Mouse (Mus musculus): ENCODE measurements around the gene Raver1. TPM values are rescaled to one million over a fixed set of nuclear protein-coding genes. Genes with fewer than 3 reads are reported as not detected.
A peak's percentile ranks its signal among the peaks of the same experiment; 100 is the strongest.
"Not testable (repeated sequence)": the region's sequence is repeated elsewhere in the genome, so short reads cannot be mapped to it uniquely, and the experiment has no call there.

Gene Raver1
- total RNA-seq, 2 experiments from 2014 or later: 25.1 to 27.7 TPM

- intact Hi-C loops (cut with DNase I): no loop called here
- DNase-seq: no peak
These were observed 40.2 kb downstream of the Raver1 start for GRCm38 (mm10) chr9:21051578-21051977.

GRCm38 (mm10) chr9:21045235-21045634, 46.6 kb downstream of the Raver1 start:
- no peak for DNase-seq
- intact Hi-C loops (cut with DNase I): no loop called here

DNA sequence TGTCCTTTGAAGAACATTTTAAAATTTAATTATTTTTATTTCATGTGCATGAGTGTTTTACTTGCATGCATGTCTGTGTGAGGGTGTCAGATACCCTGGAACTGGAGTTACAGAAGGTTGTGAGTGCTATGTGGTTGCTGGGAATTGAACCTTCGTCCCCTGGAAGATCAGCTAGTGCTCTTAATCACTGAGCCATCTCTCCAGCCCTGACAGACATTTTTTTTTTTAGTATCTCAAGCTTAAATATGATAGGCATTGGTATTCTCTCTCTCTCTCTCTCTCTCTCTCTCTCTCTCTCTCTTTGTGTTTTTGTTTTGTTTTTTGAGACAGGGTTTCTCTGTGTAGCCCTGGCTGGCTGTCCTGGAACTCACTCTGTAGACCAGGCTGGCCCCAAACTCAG, 47.0 kb downstream of the Raver1 start:
- intact Hi-C loops (cut with DNase I); DNase-seq: not testable (repeated sequence)

GRCm38 (mm10) chr9:21043563-21043962, 48.2 kb downstream of the Raver1 start:
- intact Hi-C loops (cut with DNase I): no loop called here
- DNase-seq: no peak

DNA sequence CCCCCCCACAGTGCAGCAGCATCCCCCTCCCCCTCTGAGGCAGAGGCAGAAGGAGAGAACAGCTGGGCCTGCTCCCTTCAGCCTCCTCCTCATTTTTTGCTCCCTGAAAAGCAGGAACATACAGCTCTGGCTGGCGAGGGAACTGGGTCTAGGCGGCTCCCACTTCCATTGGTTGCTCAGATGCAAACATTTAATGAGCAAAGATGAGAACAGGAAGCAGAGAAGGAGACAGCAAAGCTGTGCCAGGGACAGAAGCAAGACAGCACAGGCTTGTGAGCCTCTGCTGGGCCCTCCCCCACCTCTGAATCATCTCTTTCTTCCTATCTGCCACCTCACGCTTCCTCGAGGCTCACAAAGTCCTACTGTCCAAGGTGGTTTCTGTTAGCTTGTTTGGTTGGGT, 50.5 kb downstream of the Raver1 start:
- intact Hi-C loops (cut with DNase I): no loop called here
- no peak for DNase-seq

GRCm38 (mm10) chr9:21039779-21040178, 52.0 kb downstream of the Raver1 start:
- intact Hi-C loops (cut with DNase I): no loop called here
- DNase-seq: no peak

GRCm38 (mm10) chr9:21037481-21037891, 54.3 kb downstream of the Raver1 start:
- intact Hi-C loops (cut with DNase I): no loop called here
- no peak for DNase-seq

DNA sequence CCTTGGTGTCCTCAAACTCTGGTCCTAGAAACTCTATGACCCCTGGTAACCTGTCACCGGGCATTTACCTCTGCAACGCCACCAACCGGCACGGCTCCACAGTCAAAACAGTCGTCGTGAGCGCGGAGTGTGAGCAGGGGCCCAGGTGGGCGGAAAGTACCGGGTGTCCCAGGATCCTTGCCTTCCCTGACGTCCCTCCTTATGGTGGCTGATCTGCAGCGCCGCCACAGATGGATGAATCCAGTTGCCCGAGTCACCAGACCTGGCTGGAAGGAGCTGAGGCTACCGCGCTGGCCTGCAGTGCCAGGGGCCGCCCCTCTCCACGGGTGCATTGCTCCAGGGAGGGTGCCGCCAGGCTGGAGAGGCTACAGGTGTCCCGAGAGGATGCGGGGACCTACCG, 55.1 kb downstream of the Raver1 start:
- no peak for DNase-seq
- intact Hi-C loops (cut with DNase I): no loop called here

GRCm38 (mm10) chr9:21036161-21036560, 55.6 kb downstream of the Raver1 start:
- DNase-seq: no peak

GRCm38 (mm10) chr9:21035586-21035985, 56.2 kb downstream of the Raver1 start:
- DNase-seq: no peak

More at GRCm38 (mm10) chr9:21036161-21036560, 55.6 kb downstream of the Raver1 start:
- intact Hi-C loops (cut with DNase I): no loop called here

DNA sequence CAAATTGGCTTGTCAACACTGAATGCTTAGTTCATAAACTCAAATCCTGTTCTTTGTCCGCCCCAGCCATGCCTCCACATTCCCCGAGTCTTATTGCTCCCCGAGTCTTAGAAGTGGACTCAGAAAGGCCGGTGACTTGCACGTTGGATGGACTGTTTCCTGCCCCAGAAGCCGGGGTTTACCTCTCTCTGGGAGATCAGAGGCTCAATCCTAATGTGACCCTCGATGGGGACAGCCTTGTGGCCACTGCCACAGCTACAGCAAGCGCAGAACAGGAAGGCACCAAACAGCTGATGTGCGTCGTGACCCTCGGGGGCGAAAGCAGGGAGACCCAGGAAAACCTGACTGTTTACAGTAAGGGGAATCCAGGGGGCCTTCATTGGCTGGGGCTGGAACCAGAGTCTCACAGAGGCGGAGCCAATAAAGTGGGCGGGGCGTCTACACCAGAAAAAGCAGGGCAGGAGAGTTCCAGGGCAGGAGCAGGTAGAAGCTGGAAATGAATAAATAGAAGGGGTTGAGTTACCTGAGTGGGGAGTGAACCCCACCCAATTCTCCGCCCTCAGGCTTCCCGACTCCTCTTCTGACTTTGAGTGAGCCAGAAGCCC, 57.2 kb downstream of the Raver1 start:
- intact Hi-C loops (cut with DNase I): loop anchor here (5.0 kb wide), 1 partner anchor 58 kb away; the partner anchor contains the start of genes Gm38431 and Raver1

More at GRCm38 (mm10) chr9:21035586-21035985, 56.2 kb downstream of the Raver1 start:
- intact Hi-C loops (cut with DNase I): no loop called here

GRCm38 (mm10) chr9:21033136-21033535, 58.7 kb downstream of the Raver1 start:
- DNase-seq: peak; percentile 82 to 85
- intact Hi-C loops (cut with DNase I): loop anchor here (5.0 kb wide), 1 partner anchor 59 kb away; the partner anchor contains the start of genes Gm38431 and Raver1

More for the DNA sequence above, 57.2 kb downstream of the Raver1 start:
- DNase-seq: no peak

DNA sequence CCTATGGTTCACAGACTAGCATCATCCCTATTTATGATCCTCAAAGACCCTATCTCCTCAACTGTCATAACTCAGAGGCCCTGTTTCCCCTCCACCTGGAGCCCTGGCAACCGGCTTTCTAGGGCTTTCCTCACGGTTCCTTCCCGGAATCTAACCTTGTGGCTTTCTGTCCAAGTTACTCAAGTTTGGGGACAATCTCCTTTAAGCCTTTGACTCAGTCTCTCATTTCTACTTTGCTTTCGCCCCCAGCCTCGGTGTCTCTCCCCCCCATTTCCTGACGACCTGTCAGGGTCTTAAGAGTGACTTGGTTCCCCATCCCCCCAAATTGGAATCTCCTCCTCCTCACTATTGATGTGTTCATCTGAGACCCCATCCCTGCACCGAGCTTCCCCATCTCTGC, 59.3 kb downstream of the Raver1 start:
- DNase-seq: no peak
- intact Hi-C loops (cut with DNase I): loop anchor here (5.0 kb wide), 1 partner anchor 60 kb away; the partner anchor contains the start of genes Gm38431 and Raver1

- no peak for DNase-seq
- intact Hi-C loops (cut with DNase I): loop anchor here (2.0 to 5.0 kb wide), 2 partner anchors 60 to 105 kb away; partner anchors contain the start of genes Gm38431 and Raver1
These were observed 59.9 kb downstream of the Raver1 start, which contains the start of gene Icam5 for GRCm38 (mm10) chr9:21031896-21032351. Icam5 (plus strand) TSS chr9:21032073.

- DNase-seq: peak; percentile 59 to 71
- intact Hi-C loops (cut with DNase I): loop anchor here (2.0 to 5.0 kb wide), 2 partner anchors 61 to 105 kb away; partner anchors contain the start of genes Gm38431 and Raver1
These were observed 60.4 kb downstream of the Raver1 start for GRCm38 (mm10) chr9:21031251-21031895.

DNA sequence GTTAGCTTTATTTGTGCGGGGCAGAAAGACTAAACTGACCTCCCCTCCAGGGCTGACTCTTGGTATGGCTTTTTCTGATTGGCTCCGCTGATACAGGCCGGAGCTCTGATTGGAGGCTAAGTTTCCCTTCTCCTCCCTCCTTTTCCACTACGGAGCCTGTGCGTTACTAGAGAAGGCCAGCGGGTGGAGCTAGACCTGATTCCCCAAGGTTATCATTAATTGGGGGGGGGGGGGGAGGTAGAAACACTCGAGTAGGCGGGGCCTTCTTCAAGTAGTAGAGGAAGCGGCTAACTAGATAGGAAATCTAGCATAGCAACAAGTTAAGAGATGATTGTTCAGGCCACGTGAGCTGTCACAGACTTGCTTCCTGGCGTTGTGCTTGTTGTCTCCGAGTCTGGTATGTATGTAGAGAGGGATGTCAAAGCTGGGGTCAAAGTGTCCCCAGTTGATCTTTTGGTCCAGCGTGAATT, 61.0 kb downstream of the Raver1 start:
- DNase-seq: peak; percentile 80 to 86
- intact Hi-C loops (cut with DNase I): loop anchor here (2.0 to 5.0 kb wide), 2 partner anchors 61 to 106 kb away; partner anchors contain the start of genes Gm38431 and Raver1

DNA sequence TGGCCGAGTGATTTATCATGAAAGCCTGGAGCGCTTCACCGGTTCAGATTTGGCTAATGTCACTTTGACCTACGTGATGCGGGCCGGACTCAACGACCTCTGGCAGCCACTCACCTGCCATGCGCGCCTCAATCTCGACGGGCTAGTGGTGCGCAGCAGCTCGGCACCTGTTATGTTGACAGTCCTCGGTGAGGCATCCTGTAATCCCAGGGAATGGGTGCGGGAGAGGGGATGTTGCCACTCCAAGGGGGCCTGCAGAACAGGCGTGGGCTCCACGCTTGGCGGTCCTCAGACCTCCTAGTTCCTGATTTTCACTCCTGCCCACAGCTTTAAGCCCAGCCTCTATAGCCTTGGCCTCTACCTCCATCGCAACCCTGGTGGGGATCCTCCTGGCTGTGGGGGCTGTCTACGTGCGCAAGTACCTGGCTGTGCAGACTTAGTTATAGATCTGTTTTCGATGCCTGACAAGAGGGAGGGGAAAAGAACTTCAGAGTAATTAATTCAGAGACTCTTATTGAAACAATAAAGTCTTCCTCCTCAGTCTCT, 61.7 kb downstream of the Raver1 start:
- DNase-seq: no peak
- intact Hi-C loops (cut with DNase I): loop anchor here (2.0 to 5.0 kb wide), 2 partner anchors 62 to 107 kb away; partner anchors contain the start of genes Gm38431 and Raver1

GRCm38 (mm10) chr9:21029291-21030054, 62.3 kb downstream of the Raver1 start, which contains the start of gene Icam4:
Icam4 (plus strand) TSS chr9:21029373.
- peak; percentile 87 to 88 for DNase-seq
- intact Hi-C loops (cut with DNase I): loop anchor here (1.0 to 5.0 kb wide), 4 partner anchors 15 to 107 kb away; partner anchors contain the start of genes Gm38431, Icam1, Mrpl4 and Raver1

GRCm38 (mm10) chr9:21028560-21029110, 63.2 kb downstream of the Raver1 start:
- no peak for DNase-seq
- intact Hi-C loops (cut with DNase I): loop anchor here (1.0 to 2.0 kb wide), 2 partner anchors 14 to 26 kb away; partner anchors contain the start of genes Icam1 and Mrpl4
